Mouse (Mus musculus): Measurements from ENCODE around the gene Mybbp1a.
"Not testable (repeated sequence)": the region's sequence is repeated elsewhere in the genome, so short reads cannot be mapped to it uniquely, and the experiment has no call there.

Mybbp1a gene

GRCm38 (mm10) chr11:72413016-72413415, 28.1 kb upstream of the Mybbp1a start:
- DNase-seq (ENCODE audit: low read depth): no peak

GRCm38 (mm10) chr11:72413601-72414190, 27.5 kb upstream of the Mybbp1a start:
- no peak for DNase-seq (ENCODE audit: low read depth)

- DNase-seq (ENCODE audit: low read depth): no peak
Observed at GRCm38 (mm10) chr11:72415155-72415554, 26.0 kb upstream of the Mybbp1a start.

GRCm38 (mm10) chr11:72416666-72417065, 24.5 kb upstream of the Mybbp1a start:
- no peak for DNase-seq (ENCODE audit: low read depth)

- DNase-seq (ENCODE audit: low read depth): no peak
Observed at GRCm38 (mm10) chr11:72417376-72417775, 23.8 kb upstream of the Mybbp1a start.

GRCm38 (mm10) chr11:72418227-72418626, 22.9 kb upstream of the Mybbp1a start:
- DNase-seq (ENCODE audit: low read depth): no peak

GRCm38 (mm10) chr11:72419006-72419405, 22.1 kb upstream of the Mybbp1a start:
- no peak for DNase-seq (ENCODE audit: low read depth)

GRCm38 (mm10) chr11:72420460-72421122, 20.6 kb upstream of the Mybbp1a start:
- DNase-seq (ENCODE audit: low read depth): no peak

GRCm38 (mm10) chr11:72421518-72422278, 19.5 kb upstream of the Mybbp1a start:
- no peak for DNase-seq (ENCODE audit: low read depth)

- no peak for DNase-seq (ENCODE audit: low read depth)
Observed at GRCm38 (mm10) chr11:72423686-72424085, 17.5 kb upstream of the Mybbp1a start.

- DNase-seq (ENCODE audit: low read depth): no peak
Observed at GRCm38 (mm10) chr11:72425201-72425600, 16.0 kb upstream of the Mybbp1a start.

- DNase-seq (ENCODE audit: low read depth): no peak
Observed at GRCm38 (mm10) chr11:72426884-72427283, 14.3 kb upstream of the Mybbp1a start.

- peak; percentile 79 for DNase-seq (ENCODE audit: low read depth)
Observed at GRCm38 (mm10) chr11:72428694-72429093, 12.5 kb upstream of the Mybbp1a start.

GRCm38 (mm10) chr11:72429288-72429690, 11.9 kb upstream of the Mybbp1a start:
- DNase-seq (ENCODE audit: low read depth): peak; percentile 88

GRCm38 (mm10) chr11:72430311-72431068, 10.7 kb upstream of the Mybbp1a start:
- not testable (repeated sequence) for DNase-seq (ENCODE audit: low read depth)

- no peak for DNase-seq (ENCODE audit: low read depth)
Observed at GRCm38 (mm10) chr11:72434963-72435693, 6.0 kb upstream of the Mybbp1a start, which contains the start of gene Ggt6. Gene Ggt6, plus strand, starts transcription at chr11:72435526.

GRCm38 (mm10) chr11:72435694-72436045, 5.5 kb upstream of the Mybbp1a start:
- no peak for DNase-seq (ENCODE audit: low read depth)

GRCm38 (mm10) chr11:72436271-72436670, 4.9 kb upstream of the Mybbp1a start:
- DNase-seq (ENCODE audit: low read depth): no peak

GRCm38 (mm10) chr11:72436756-72437650, 4.2 kb upstream of the Mybbp1a start:
- no peak for DNase-seq (ENCODE audit: low read depth)

- no peak for DNase-seq (ENCODE audit: low read depth)
Observed at GRCm38 (mm10) chr11:72438411-72438810, 2.7 kb upstream of the Mybbp1a start.

GRCm38 (mm10) chr11:72440597-72440964, 574 bp upstream of the Mybbp1a start:
- DNase-seq (ENCODE audit: low read depth): not testable (repeated sequence)
